Mouse (Mus musculus) myocyte (in vitro differentiated cells): ENCODE measurements around the gene Fgd2.

Experiments used
- CEBPB ChIP-seq: IDR thresholded peaks from 2 replicates; pipeline ENCODE4 v1.6.1; 2011; ENCODE audit warnings: mild to moderate bottlenecking, moderate library complexity; ENCODE audit not compliant: poor library complexity, insufficient read depth, severe bottlenecking
- E2F4 ChIP-seq: IDR thresholded peaks from one replicate; pipeline ENCODE4 v1.6.1; 2011; ENCODE audit warnings: mild to moderate bottlenecking, control low read depth, moderate library complexity; ENCODE audit not compliant: insufficient read depth
- MYOD1 ChIP-seq, 3 experiments: IDR thresholded peaks; one replicate each; pipeline ENCODE4 v1.6.1; 2011; ENCODE audit warnings: control low read depth in 2 of 3, low read depth in 2 of 3, mild to moderate bottlenecking in 2 of 3, moderate library complexity in 1 of 3; ENCODE audit not compliant: insufficient read length in 2 of 3, control insufficient read depth in 1 of 3
- POLR2A ChIP-seq: IDR thresholded peaks from one replicate; pipeline ENCODE4 v1.6.1; 2011; ENCODE audit warnings: low read depth, mild to moderate bottlenecking, control low read depth, moderate library complexity; ENCODE audit not compliant: insufficient read length
- POLR2AphosphoS2 ChIP-seq: IDR thresholded peaks from one replicate; pipeline ENCODE4 v1.6.1; 2011; ENCODE audit warnings: low read depth, control low read depth; ENCODE audit not compliant: insufficient read length
- REST ChIP-seq: IDR thresholded peaks from one replicate; pipeline ENCODE4 v1.6.1; 2011; ENCODE audit warnings: mild to moderate bottlenecking, control low read depth, moderate library complexity; ENCODE audit not compliant: insufficient read depth, insufficient read length
- TCF12 ChIP-seq: IDR thresholded peaks from one replicate; pipeline ENCODE4 v1.6.1; 2011; ENCODE audit warnings: mild to moderate bottlenecking, control low read depth; ENCODE audit not compliant: poor library complexity, insufficient read depth, severe bottlenecking
- TCF3 ChIP-seq: IDR thresholded peaks from one replicate; pipeline ENCODE4 v1.6.1; 2011; ENCODE audit warnings: low read depth, control low read depth; ENCODE audit not compliant: insufficient read length
- USF1 ChIP-seq: IDR thresholded peaks from one replicate; pipeline ENCODE4 v1.6.1; 2011; ENCODE audit warnings: low read depth, mild to moderate bottlenecking, control low read depth, moderate library complexity

- TF ChIP-seq POLR2A, result no peak
- no peak for TF ChIP-seq MYOD1 (IDR thresholded peaks at IDR 0.05; ENCODE audit: control insufficient read depth in 1 of 3, insufficient read length in 2 of 3, low read depth in 2 of 3)
- no peak for TF ChIP-seq E2F4
- TF ChIP-seq CEBPB, result no peak
- TF ChIP-seq USF1, result no peak
- no peak for TF ChIP-seq TCF3
- TF ChIP-seq POLR2AphosphoS2, result no peak
- TF ChIP-seq TCF12, result no peak
- no peak for TF ChIP-seq REST
These were observed 61.6 kb downstream of the Fgd2 start for GRCm38 (mm10) chr17:29422337-29422736.
